Mouse (Mus musculus) kidney, postnatal 0 days (tissue): ENCODE data around the gene Gsto2. TPM values are rescaled to one million over a fixed set of nuclear protein-coding genes. Genes with fewer than 3 reads are reported as not detected.

ENCODE experiments used
- ATAC-seq: fragments of 200-750 bp; cut with Nextera tagmentation; replicated peaks from 2 replicates; pipeline ENCODE4 v1.8.0; 2017; ENCODE audit warnings: low read depth, moderate number of reproducible peaks, moderate TSS enrichment, moderate library complexity; ENCODE audit not compliant: low FRiP score
- DNase-seq: peaks from one replicate; pipeline ENCODE4 v3.0.0-alpha.2; 2016; ENCODE audit warnings: low spot score
- H3K27ac ChIP-seq: fragments of 300-500 bp; sonication (generic); 2 replicates; pipeline ENCODE4 v1.5.1; 2014; ENCODE audit warnings: mild to moderate bottlenecking
- H3K27me3 ChIP-seq: fragments of 300-500 bp; sonication (generic); 2 replicates; pipeline ENCODE4 v1.6.1; 2014; ENCODE audit warnings: low read length, mixed read lengths; ENCODE audit not compliant: insufficient read depth
- H3K36me3 ChIP-seq: fragments of 300-500 bp; sonication (generic); 2 replicates; pipeline ENCODE4 v1.6.1; 2014; ENCODE audit warnings: low read length, mixed read lengths; ENCODE audit not compliant: insufficient read depth
- H3K4me1 ChIP-seq: fragments of 300-500 bp; sonication (generic); replicated peaks from 2 replicates; pipeline ENCODE4 v1.6.1; 2014; ENCODE audit warnings: antibody characterized with exemption, low read length, mixed read lengths; ENCODE audit not compliant: insufficient read depth
- H3K4me2 ChIP-seq: fragments of 300-500 bp; sonication (generic); 2 replicates; pipeline ENCODE4 v1.6.1; 2014; ENCODE audit warnings: mild to moderate bottlenecking, low read length, moderate library complexity, mixed read lengths
- H3K4me3 ChIP-seq: fragments of 300-500 bp; sonication (generic); replicated peaks from 2 replicates; pipeline ENCODE4 v1.5.1; 2014; ENCODE audit warnings: low read depth, low read length
- H3K9ac ChIP-seq: fragments of 300-500 bp; sonication (generic); 2 replicates; pipeline ENCODE4 v1.6.1; 2014; ENCODE audit warnings: low read depth, low read length
- H3K9me3 ChIP-seq: fragments of 300-500 bp; sonication (generic); replicated peaks from 2 replicates; pipeline ENCODE4 v1.6.1; 2016; ENCODE audit warnings: low read length, inconsistent platforms, mixed read lengths
- CTCF ChIP-seq: IDR thresholded peaks from 2 replicates; pipeline ENCODE4 v1.5.1; 2016; ENCODE audit warnings: antibody characterized with exemption, low read depth, mild to moderate bottlenecking, moderate library complexity
- WGBS: fragments of 180-500 bp; shearing (Covaris S2); extraction: QIAGEN DNeasy Blood & Tissue Kit; methylation state at CpG from one replicate; pipeline ENCODE4 v1.1.7; 2014; 5-methylcytosine and 5-hydroxymethylcytosine counted together
- polyA plus RNA-seq: library from polyadenylated mRNA; unstranded; fragments of >200 nt; fragmentation: Nextera tagmentation; extraction: Ambion mirVana; gene quantifications from 2 replicates; pipeline ENCODE4 v1.2.1, GENCODE M21; 2015

The Gsto2 gene
- polyA plus RNA-seq, 1 experiment from 2014 or later: 1.7 TPM

DNA sequence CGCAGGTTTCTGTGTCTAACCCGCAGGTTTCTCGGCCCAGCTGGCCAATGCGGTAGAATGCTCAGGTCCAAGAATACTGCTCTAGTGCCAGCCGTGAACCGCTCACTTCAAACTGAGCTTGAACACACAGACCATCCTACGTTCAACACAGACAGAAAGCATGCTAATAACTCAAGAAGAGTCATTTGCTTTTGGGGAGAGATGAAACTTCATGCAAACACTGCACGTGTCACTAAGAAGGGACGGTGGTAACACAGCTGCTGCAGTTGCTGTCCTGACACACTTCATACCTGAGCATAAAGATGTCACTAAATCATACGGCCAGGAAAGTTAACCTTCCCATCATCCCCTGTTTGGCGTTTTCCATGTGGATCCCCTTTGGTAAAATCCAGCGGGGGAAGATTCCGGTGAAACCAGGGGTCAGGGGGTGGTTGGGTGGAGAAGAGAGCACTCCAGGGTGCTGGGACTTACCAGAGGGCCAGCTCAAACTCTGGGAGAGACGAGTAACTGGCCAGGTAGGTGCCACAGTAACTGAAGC lies 35.4 kb upstream of the Gsto2 start:
- H3K4me1 ChIP-seq: no peaks in the 10 kb centered on the region
- DNase-seq (no peak), ATAC-seq (no peak)
- no peaks in the 10 kb centered on the region for H3K36me3 ChIP-seq
- H3K4me2 ChIP-seq: no peak overlapping the region
- no peak overlapping the region for H3K9ac ChIP-seq
- no peaks in the 10 kb centered on the region for H3K9me3 ChIP-seq
- no peak overlapping the region for H3K4me3 ChIP-seq
- H3K27me3 ChIP-seq: no peaks in the 10 kb centered on the region
- WGBS: 80% methylated on average over 14 of the region's 14 CpGs
- H3K27ac ChIP-seq: no peak overlapping the region
- no peak for TF ChIP-seq CTCF

DNA sequence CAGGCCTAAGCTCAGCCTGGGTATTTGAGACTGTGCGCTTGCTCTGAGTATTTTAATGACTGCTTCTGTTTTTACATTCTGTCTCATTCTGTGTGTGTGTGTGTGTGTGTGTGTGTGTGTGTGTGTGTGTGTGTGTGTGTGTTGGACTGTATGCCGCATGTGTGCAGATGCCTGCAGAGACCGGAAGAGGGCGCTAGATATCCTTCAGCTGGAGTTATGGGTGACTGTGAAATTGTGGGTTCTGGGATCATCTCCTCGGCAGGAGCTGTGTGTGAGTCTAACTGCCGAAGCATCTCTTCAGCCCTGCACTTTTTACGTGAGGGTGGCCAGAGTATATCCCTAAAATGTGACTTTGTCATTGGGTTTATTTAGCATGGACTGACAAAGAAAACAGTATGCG lies 34.2 kb upstream of the Gsto2 start:
- H3K9me3 ChIP-seq: no peaks in the 10 kb centered on the region
- H3K36me3 ChIP-seq: no peaks in the 10 kb centered on the region
- no peak for DNase-seq
- TF ChIP-seq CTCF: no peak
- WGBS: 94% methylated on average over 8 of the region's 8 CpGs
- H3K27ac ChIP-seq: no peak overlapping the region
- H3K4me3 ChIP-seq: no peak overlapping the region
- H3K4me2 ChIP-seq: no peak overlapping the region
- H3K4me1 ChIP-seq: no peaks in the 10 kb centered on the region
- no peaks in the 10 kb centered on the region for H3K27me3 ChIP-seq
- H3K9ac ChIP-seq: no peak overlapping the region
- no peak for ATAC-seq

DNA sequence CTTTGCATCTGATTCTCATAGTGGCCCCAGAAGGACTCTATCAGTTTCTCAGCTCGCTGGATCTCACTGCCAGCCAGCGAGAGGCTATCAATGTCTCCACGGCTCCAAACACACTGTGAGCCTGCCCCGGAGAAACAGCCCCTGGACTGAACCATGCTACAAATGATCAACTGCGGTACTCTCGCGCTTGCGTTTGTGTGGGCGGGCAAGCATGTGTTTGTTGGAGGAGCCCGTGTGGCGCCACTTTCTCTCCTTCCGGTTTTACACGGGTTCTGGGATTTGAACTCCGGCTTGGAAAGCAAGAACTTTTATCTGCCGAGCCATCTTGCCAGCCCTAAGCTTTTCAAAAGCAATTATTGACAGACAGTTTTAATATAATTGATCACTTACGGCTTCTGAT lies 33.0 kb upstream of the Gsto2 start:
- ATAC-seq: no peak
- 78% methylated on average over 16 of the region's 16 CpGs for WGBS
- Histone ChIP-seq H3K27ac (no peak overlapping the region), H3K9me3 (no peaks in the 10 kb centered on the region), H3K36me3 (no peaks in the 10 kb centered on the region), H3K4me2 (no peak overlapping the region), H3K27me3 (peaks cover 4% of the 10 kb centered on the region; the same call in 1 of the 2 replicates), H3K4me1 (no peaks in the 10 kb centered on the region), H3K9ac (no peak overlapping the region), H3K4me3 (no peak overlapping the region)
- DNase-seq: no peak
- TF ChIP-seq CTCF: no peak

DNA sequence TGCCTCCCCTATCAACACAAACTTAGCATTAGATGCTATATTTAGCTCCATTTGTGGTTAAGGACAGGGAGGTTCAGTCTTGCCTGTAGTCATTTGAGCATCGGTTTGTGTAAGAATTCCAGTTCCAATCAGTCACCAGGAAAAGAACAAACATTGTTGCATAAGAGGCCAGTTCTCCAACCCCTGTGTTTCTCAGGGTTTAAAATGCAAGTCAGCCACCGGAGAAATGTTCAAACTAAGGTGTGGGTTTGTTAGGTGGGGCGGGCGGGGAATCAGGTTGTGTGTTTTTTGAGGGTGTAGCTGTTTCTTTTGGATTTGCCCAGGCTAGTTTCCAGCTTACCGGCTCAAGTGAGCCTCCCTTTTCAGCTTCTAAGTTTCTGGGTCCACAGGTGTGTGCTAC lies 30.7 kb upstream of the Gsto2 start:
- no peak for TF ChIP-seq CTCF
- WGBS: 81% methylated on average over 5 of the region's 5 CpGs
- no peaks in the 10 kb centered on the region for H3K4me1 ChIP-seq
- no peak overlapping the region for H3K27ac ChIP-seq
- H3K9ac ChIP-seq: no peak overlapping the region
- H3K4me2 ChIP-seq: no peak overlapping the region
- DNase-seq (no peak), ATAC-seq (no peak)
- no peak overlapping the region for H3K4me3 ChIP-seq
- H3K36me3 ChIP-seq: no peaks in the 10 kb centered on the region
- H3K27me3 ChIP-seq: peaks cover 4% of the 10 kb centered on the region; the same call in 1 of the 2 replicates
- no peaks in the 10 kb centered on the region for H3K9me3 ChIP-seq

DNA sequence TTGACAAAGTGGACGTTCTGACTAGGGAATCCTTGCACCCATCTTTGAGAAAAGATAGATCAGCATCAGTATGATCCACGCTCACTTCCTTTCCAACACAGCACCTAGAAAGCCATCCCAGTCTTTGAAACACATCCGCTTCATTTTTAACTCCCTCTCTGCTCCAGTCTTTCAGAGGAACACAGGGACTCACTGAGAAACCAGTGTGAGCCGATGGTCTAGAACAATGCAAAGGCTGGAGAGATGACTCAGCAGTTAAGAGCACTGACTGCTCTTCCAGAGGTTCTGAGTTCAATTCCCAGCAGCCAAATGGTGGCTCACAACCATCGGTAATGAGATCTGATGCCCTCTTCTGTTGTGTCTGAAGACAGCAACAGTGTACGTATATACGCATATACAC lies 29.6 kb upstream of the Gsto2 start:
- no peaks in the 10 kb centered on the region for H3K4me1 ChIP-seq
- no peak overlapping the region for H3K27ac ChIP-seq
- H3K4me2 ChIP-seq: no peak overlapping the region
- no peak overlapping the region for H3K9ac ChIP-seq
- peaks cover 4% of the 10 kb centered on the region; the same call in 1 of the 2 replicates for H3K27me3 ChIP-seq
- 88% methylated on average over 7 of the region's 7 CpGs for WGBS
- H3K9me3 ChIP-seq: no peaks in the 10 kb centered on the region
- DNase-seq (no peak), ATAC-seq (no peak)
- H3K4me3 ChIP-seq: no peak overlapping the region
- no peaks in the 10 kb centered on the region for H3K36me3 ChIP-seq
- no peak for TF ChIP-seq CTCF

DNA sequence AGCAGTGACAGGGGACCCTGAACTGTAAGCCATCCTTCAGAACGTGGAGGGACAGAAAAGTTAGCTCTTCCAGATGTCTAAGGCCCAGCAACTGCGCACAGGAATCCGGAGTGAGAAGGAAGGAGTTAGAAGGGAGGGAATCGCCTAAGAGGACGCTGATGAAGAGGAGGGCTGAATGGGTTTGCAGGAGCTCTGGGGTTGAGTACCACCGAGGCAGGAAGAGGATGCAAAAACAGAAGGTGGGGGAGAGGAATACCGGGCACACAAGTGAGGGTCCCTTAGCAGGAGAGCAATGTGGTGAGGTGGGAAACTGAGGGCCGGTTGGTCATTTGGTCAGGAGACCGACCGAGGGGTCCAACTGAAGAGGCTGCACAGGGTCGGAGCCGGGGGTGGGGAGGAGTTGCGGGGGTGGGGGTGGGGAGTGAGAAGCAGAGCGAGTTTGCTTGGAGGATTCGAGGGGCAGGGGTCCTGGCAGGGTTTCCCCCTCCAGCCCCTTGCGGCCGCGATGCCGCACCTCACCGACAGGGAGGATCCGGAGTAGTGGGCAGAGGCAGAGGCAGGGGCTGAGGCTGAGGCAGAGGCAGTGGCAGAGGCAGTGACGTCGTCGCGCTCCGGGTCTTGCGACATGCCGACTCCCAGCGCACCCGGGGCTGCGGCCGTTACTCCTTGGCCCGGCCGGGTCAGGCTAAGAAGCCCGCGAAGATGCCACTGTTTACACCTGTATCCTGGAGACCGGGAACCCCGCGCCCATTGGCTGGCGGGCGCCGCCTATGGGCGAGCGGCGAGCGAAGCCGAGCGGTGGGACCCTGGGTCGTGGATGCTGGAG lies 28.4 kb upstream of the Gsto2 start:
- DNase-seq (peak; percentile 68), ATAC-seq (peak; percentile 91)
- WGBS: 4% methylated on average over 48 of the region's 49 CpGs
- Histone ChIP-seq H3K36me3 (no peaks in the 10 kb centered on the region), H3K4me1 (no peaks in the 10 kb centered on the region), H3K9ac (peak overlapping the region; percentile 44; the same call in 1 of the 2 replicates), H3K27me3 (peaks cover 4% of the 10 kb centered on the region; the same call in 1 of the 2 replicates), H3K4me2 (peak overlapping the region; percentile 62), H3K4me3 (peak overlapping the region; percentile 33), H3K9me3 (no peaks in the 10 kb centered on the region), H3K27ac (no peak overlapping the region)
- peak; percentile 54 for TF ChIP-seq CTCF
